Mouse (Mus musculus): ENCODE measurements at regions not wholly inside any gene's neighbourhood (a gene's known extent, or its start where the extent isn't known, plus 50 kb on each side); places are given as distances from the start of the nearest gene placed in this dataset.

DNA sequence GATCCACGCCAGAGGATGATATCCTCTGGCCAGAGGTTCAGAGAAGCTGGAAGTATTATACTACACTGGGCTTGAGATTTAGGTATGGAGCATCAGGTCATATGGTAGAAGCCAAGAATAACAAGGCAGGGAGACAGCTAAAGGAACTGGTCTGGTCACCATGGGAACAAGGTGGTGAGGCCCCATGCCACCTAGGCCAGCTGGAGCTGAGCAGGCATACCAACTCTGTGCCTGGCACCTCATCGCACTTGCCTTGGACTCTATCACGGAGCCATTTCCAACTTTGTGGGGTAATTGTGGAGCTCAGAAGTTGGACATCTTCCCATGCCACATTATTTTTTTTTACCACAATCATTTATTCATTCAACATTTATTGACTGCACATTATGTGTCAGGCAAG lies 55.9 kb upstream of the Polg start:
- Histone ChIP-seq H3K9me3 (ENCODE audit: control insufficient read depth, low read length) (no peaks in the 10 kb centered on the region), H3K36me3 (ENCODE audit: control insufficient read depth, insufficient read depth, low read length) (no peaks in the 10 kb centered on the region), H3K4me2 (ENCODE audit: low read depth) (no peak overlapping the region), H3K4me1 (ENCODE audit: control insufficient read depth, insufficient read depth, low read length) (peaks cover 61% of the 10 kb centered on the region), H3K9ac (ENCODE audit: low read length) (no peak overlapping the region), H3K27ac (ENCODE audit: low read depth, low read length) (peak overlapping the region; percentile 51), H3K4me3 (ENCODE audit: low read depth, low read length) (no peak overlapping the region), H3K27me3 (ENCODE audit: control insufficient read depth, insufficient read depth, low read length) (no peaks in the 10 kb centered on the region)
- no peak for DNase-seq (ENCODE audit: low spot score)
- WGBS, result 84% methylated on average over 3 of the region's 3 CpGs
- no peak for ATAC-seq (ENCODE audit: insufficient read depth, low FRiP score, low TSS enrichment)

DNA sequence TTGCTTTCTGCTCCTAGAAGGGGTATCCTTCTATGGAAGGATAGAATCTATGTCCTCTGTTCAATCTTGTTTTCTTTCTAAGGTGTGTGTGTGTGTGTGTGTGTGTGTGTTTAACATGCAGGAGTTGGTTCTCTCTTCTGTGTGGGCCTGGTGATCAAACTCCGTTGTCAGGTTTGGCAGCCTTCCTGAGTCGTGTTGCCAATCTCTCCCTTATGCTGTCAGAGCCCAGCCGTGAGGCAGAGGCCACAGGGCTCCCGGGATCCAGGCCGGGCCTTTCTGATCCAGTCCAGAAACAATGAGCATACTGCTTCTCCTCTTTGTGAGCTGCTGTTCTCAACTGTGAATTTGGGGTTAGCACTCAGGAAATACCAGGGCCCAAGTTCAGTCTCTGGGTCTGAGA lies 55.1 kb upstream of the Polg start:
- Histone ChIP-seq H3K4me1 (ENCODE audit: control insufficient read depth, insufficient read depth, low read length) (peaks cover 53% of the 10 kb centered on the region), H3K9me3 (ENCODE audit: control insufficient read depth, low read length) (no peaks in the 10 kb centered on the region), H3K4me3 (ENCODE audit: low read depth, low read length) (no peak overlapping the region), H3K4me2 (ENCODE audit: low read depth) (no peak overlapping the region), H3K9ac (ENCODE audit: low read length) (peak overlapping the region; percentile 30; the same call in 1 of the 2 replicates), H3K27ac (ENCODE audit: low read depth, low read length) (peak overlapping the region; percentile 98), H3K36me3 (ENCODE audit: control insufficient read depth, insufficient read depth, low read length) (no peaks in the 10 kb centered on the region), H3K27me3 (ENCODE audit: control insufficient read depth, insufficient read depth, low read length) (no peaks in the 10 kb centered on the region)
- WGBS, result 54% methylated on average over 5 of the region's 5 CpGs
- no peak for ATAC-seq (ENCODE audit: insufficient read depth, low FRiP score, low TSS enrichment)
- DNase-seq (ENCODE audit: low spot score), result no peak

DNA sequence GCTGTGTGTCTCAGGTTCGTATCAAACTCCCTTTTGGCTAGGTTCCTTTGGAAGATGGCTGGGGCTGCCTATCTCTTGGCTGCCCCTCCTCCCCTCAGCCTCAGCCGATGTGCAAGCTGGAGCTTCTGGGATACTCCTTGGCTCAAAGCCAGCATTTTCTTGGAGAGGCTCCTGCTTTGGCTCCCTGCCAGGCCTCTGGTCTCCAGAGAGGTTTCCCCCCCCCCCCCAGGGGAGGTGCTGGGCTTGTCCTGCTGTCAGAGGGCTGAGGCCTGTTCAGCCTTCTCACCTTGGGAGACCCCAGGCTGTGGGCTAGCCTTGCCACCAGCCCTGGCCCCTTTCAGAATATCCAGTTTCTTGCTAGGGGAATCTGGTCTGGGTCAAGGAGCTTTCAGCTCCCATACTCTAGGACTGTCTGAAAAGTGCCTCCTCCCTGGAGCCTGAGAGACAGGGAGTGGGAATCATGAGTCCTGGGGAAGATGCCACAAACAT lies 54.1 kb upstream of the Polg start:
- H3K9ac ChIP-seq (ENCODE audit: low read length), result peak overlapping the region; percentile 30; the same call in 1 of the 2 replicates
- ATAC-seq (ENCODE audit: insufficient read depth, low FRiP score, low TSS enrichment) (no peak), DNase-seq (ENCODE audit: low spot score) (peak; percentile 70)
- H3K4me1 ChIP-seq (ENCODE audit: control insufficient read depth, insufficient read depth, low read length), result peaks cover 54% of the 10 kb centered on the region
- H3K4me2 ChIP-seq (ENCODE audit: low read depth), result no peak overlapping the region
- no peaks in the 10 kb centered on the region for H3K36me3 ChIP-seq (ENCODE audit: control insufficient read depth, insufficient read depth, low read length)
- H3K27ac ChIP-seq (ENCODE audit: low read depth, low read length), result peak overlapping the region; percentile 98
- H3K9me3 ChIP-seq (ENCODE audit: control insufficient read depth, low read length), result no peaks in the 10 kb centered on the region
- WGBS, result 27% methylated on average over 2 of the region's 2 CpGs
- no peaks in the 10 kb centered on the region; the same call in 1 of the 2 replicates for H3K27me3 ChIP-seq (ENCODE audit: control insufficient read depth, insufficient read depth, low read length)
- H3K4me3 ChIP-seq (ENCODE audit: low read depth, low read length), result no peak overlapping the region

DNA sequence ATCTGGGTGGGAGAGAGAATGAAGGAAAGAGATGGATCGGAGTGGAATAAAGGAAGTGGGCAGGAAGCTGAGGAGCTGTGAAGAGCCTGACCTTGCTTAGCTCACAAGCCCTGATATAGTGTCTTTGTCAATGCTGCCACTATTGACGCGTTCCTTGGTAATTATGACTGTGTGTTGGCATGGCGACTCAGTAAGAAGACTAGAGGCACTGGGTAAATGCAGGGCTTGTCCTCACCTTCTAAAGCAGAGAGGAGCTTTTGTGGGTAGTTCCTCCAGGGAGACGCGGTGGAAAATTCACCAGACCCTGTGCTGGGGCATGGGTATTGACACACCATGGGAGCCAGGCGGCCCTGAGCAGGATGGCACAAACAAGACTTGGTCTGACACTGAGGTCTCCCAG lies 52.8 kb upstream of the Polg start:
- WGBS, result 31% methylated on average over 7 of the region's 7 CpGs
- peak; percentile 74 for ATAC-seq (ENCODE audit: insufficient read depth, low FRiP score, low TSS enrichment)
- Histone ChIP-seq H3K27me3 (ENCODE audit: control insufficient read depth, insufficient read depth, low read length) (peaks cover 12% of the 10 kb centered on the region), H3K36me3 (ENCODE audit: control insufficient read depth, insufficient read depth, low read length) (no peaks in the 10 kb centered on the region), H3K4me2 (ENCODE audit: low read depth) (no peak overlapping the region), H3K4me3 (ENCODE audit: low read depth, low read length) (no peak overlapping the region), H3K27ac (ENCODE audit: low read depth, low read length) (peak overlapping the region; percentile 98), H3K4me1 (ENCODE audit: control insufficient read depth, insufficient read depth, low read length) (peaks cover 55% of the 10 kb centered on the region), H3K9me3 (ENCODE audit: control insufficient read depth, low read length) (no peaks in the 10 kb centered on the region), H3K9ac (ENCODE audit: low read length) (no peak overlapping the region; the same call in 1 of the 2 replicates)
- DNase-seq (ENCODE audit: low spot score), result peak; percentile 61

DNA sequence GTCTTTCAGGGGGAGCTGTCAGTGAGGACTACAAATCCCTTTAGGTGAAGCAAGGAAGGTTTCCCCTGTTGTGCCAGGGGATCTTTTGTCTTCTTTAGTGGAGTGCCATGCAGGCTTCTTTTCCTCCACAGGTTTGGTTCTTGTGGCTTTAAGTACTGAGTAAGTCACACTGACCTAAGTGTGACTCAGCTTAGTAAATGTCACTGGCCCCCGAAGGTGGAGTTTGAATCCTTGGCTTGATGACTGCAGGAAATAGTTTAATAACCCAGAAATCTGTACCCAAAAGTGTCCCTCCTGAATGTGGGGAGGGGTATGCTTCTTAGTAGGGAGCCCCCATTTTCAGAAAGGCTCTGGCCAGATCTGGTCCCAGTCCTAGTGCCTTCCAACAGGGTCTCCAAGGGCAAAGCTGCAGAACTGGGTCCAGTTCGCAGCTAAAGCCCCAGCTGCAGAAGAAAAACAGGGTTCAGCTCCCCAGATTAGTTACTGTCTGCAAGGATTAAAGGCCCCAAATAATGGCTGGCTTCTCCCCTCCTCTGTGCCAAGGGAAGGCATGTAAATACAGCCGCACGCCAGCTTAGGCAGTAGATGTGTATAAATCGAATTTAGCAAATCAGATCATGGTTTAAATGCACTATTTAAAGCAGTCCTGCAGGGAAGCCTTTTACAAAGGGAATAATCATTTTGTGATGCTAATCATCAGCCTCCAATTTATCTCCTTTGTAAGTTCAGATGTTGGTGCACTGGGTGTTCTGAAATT lies 51.6 kb upstream of the Polg start:
- WGBS, result 36% methylated on average over 5 of the region's 5 CpGs
- H3K4me3 ChIP-seq (ENCODE audit: low read depth, low read length), result no peak overlapping the region

DNA sequence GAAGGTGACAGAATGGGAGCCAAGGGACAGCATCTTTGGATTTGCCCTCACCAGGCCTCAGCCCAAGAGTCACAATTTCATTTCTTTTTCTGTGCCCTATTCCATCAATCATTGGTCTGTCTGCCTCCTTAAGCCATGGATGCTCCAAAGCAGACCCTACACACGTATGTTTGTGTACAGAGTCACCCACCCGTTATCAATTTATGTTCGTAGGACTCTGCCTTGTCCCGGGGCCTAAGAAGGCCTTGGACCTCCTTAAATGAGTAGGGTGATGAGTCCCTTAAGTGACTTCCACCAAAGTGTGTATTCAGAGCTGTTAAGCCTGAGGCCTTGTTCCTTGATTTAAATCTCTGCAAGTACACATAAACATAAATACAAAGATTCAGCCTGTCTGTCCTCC lies 50.1 kb upstream of the Polg start:
- no peak overlapping the region for H3K4me2 ChIP-seq (ENCODE audit: low read depth)
- peaks cover 43% of the 10 kb centered on the region for H3K4me1 ChIP-seq (ENCODE audit: control insufficient read depth, insufficient read depth, low read length)
- H3K27me3 ChIP-seq (ENCODE audit: control insufficient read depth, insufficient read depth, low read length), result peaks cover 33% of the 10 kb centered on the region
- H3K9me3 ChIP-seq (ENCODE audit: control insufficient read depth, low read length), result no peaks in the 10 kb centered on the region
- H3K9ac ChIP-seq (ENCODE audit: low read length), result peak overlapping the region; percentile 63
- peak overlapping the region; percentile 98 for H3K27ac ChIP-seq (ENCODE audit: low read depth, low read length)
- DNase-seq (ENCODE audit: low spot score) (peak; percentile 47), ATAC-seq (ENCODE audit: insufficient read depth, low FRiP score, low TSS enrichment) (no peak)
- no peak overlapping the region for H3K4me3 ChIP-seq (ENCODE audit: low read depth, low read length)
- no peaks in the 10 kb centered on the region for H3K36me3 ChIP-seq (ENCODE audit: control insufficient read depth, insufficient read depth, low read length)
- 70% methylated on average over 4 of the region's 4 CpGs for WGBS

More for the DNA sequence above, 51.6 kb upstream of the Polg start:
- H3K9me3 ChIP-seq (ENCODE audit: control insufficient read depth, low read length), result no peaks in the 10 kb centered on the region
- peaks cover 49% of the 10 kb centered on the region for H3K4me1 ChIP-seq (ENCODE audit: control insufficient read depth, insufficient read depth, low read length)
- peak overlapping the region; percentile 98 for H3K27ac ChIP-seq (ENCODE audit: low read depth, low read length)
- H3K4me2 ChIP-seq (ENCODE audit: low read depth), result peak overlapping the region; percentile 17
- no peaks in the 10 kb centered on the region for H3K36me3 ChIP-seq (ENCODE audit: control insufficient read depth, insufficient read depth, low read length)
- DNase-seq (ENCODE audit: low spot score) (peak; percentile 49), ATAC-seq (ENCODE audit: insufficient read depth, low FRiP score, low TSS enrichment) (no peak)
- peak overlapping the region; percentile 53 for H3K9ac ChIP-seq (ENCODE audit: low read length)
- peaks cover 21% of the 10 kb centered on the region for H3K27me3 ChIP-seq (ENCODE audit: control insufficient read depth, insufficient read depth, low read length)

Measured in neural tube, embryonic 11.5 days (tissue).